Mouse (Mus musculus) hindbrain, postnatal 0 days (tissue): ENCODE results near the gene Umps. TPM values are rescaled to one million over a fixed set of nuclear protein-coding genes. Genes with fewer than 3 reads are reported as not detected.
A peak's percentile ranks its signal among the peaks of the same experiment; 100 is the strongest.

ENCODE experiments used
- ATAC-seq: fragments of 200-750 bp; cut with Nextera tagmentation; 2 replicates; pipeline ENCODE4 v1.8.0; 2017; ENCODE audit warnings: mild to moderate bottlenecking, moderate TSS enrichment, moderate library complexity
- DNase-seq: peaks from one replicate; pipeline ENCODE4 v3.0.0-alpha.2; 2015; ENCODE audit warnings: low spot score
- H3K27ac ChIP-seq: fragments of 300-500 bp; sonication (generic); 2 replicates; pipeline ENCODE4 v1.5.1; 2014; ENCODE audit warnings: mild to moderate bottlenecking
- H3K27me3 ChIP-seq: fragments of 300-500 bp; sonication (generic); 2 replicates; pipeline ENCODE4 v1.6.1; 2014; ENCODE audit warnings: low read length, mixed read lengths; ENCODE audit not compliant: insufficient read depth
- H3K36me3 ChIP-seq: fragments of 300-500 bp; sonication (generic); 2 replicates; pipeline ENCODE4 v1.6.1; 2014; ENCODE audit warnings: low read length, mixed read lengths; ENCODE audit not compliant: insufficient read depth
- H3K4me1 ChIP-seq: fragments of 300-500 bp; sonication (generic); 2 replicates; pipeline ENCODE4 v1.6.1; 2014; ENCODE audit warnings: antibody characterized with exemption, low read length, mixed read lengths; ENCODE audit not compliant: insufficient read depth
- H3K4me2 ChIP-seq: fragments of 300-500 bp; sonication (generic); 2 replicates; pipeline ENCODE4 v1.6.1; 2014; ENCODE audit warnings: low read depth, mild to moderate bottlenecking, low read length, moderate library complexity, mixed read lengths
- H3K4me3 ChIP-seq: fragments of 300-500 bp; sonication (generic); 2 replicates; pipeline ENCODE4 v1.5.1; 2014; ENCODE audit warnings: low read length
- H3K9ac ChIP-seq: fragments of 300-500 bp; sonication (generic); replicated peaks from 2 replicates; pipeline ENCODE4 v1.6.1; 2014; ENCODE audit warnings: mild to moderate bottlenecking, low read length, moderate library complexity, mixed read lengths
- H3K9me3 ChIP-seq: fragments of 300-500 bp; sonication (generic); 2 replicates; pipeline ENCODE4 v1.6.1; 2016; ENCODE audit warnings: low read length, mixed read lengths
- CTCF ChIP-seq: IDR thresholded peaks from 2 replicates; pipeline ENCODE4 v1.5.1; 2016; ENCODE audit warnings: antibody characterized with exemption, control low read depth, low read depth
- WGBS: fragments of 180-500 bp; shearing (Covaris S2); extraction: QIAGEN DNeasy Blood & Tissue Kit; methylation state at CpG from one replicate; pipeline ENCODE4 v1.1.7; 2014; 5-methylcytosine and 5-hydroxymethylcytosine counted together
- polyA plus RNA-seq: library from polyadenylated mRNA; unstranded; fragments of >200 nt; fragmentation: Nextera tagmentation; extraction: Ambion mirVana; gene quantifications from 2 replicates; pipeline ENCODE4 v1.2.1, GENCODE M21; 2015
- total RNA-seq: library from RNA; depleted of rRNA; stranded (reverse); fragments of >200 nt; gene quantifications from 2 replicates; pipeline ENCODE4 v1.2.3, GENCODE M21; 2014

The Umps gene
- total and polyA plus RNA-seq, 2 experiments from 2014 or later = 23.6 to 23.7 TPM

DNA sequence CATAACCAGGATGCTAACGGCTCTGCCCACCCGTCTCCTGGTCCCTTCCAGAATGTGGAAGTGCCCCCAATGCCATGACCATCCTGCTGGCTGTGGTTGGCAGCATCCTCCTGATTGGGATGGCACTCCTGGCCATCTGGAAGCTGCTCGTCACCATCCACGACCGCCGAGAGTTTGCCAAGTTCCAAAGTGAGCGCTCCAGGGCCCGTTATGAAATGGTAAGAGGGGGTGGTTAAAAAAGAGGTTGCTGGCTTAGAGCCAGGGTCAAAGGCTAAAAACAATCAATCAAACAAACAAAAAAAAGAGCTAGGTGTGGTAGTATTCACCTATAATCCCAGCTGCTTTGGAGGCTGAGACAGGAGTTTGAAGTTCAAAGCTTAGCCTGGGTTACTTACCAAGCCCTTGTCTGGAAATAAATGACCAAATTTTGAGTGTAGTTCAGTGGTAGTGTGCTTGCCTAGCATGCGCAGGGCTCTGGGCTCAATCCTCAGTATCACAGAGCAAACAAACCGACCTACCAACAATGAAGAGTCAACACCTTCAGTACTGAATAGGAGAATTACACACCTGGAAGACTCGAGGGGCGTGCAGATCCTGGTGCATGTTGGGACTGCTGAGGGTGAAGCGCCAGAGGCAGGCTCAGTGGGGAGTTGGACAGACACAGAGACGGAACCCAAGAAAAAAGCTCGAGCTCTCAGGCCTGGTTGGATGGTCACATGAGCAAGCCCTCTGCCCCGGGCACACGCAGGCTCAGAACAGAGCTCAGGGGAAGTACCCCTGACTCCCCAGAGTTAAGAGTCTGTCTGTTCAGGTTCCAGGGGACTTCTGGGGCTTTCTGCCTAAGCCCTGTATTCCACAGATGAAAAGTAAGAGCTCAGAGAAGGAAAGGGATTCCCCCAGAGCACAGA, 18.9 kb downstream of the Umps start:
- DNase-seq (no peak), ATAC-seq (no peak)
- Histone ChIP-seq H3K36me3 (no peaks in the 10 kb centered on the region), H3K4me3 (no peak overlapping the region), H3K27ac (no peak overlapping the region), H3K27me3 (no peaks in the 10 kb centered on the region), H3K4me2 (no peak overlapping the region), H3K9me3 (no peaks in the 10 kb centered on the region), H3K4me1 (0 out of 2 replicates have a peak, but pooled peaks cover 2% of the 10 kb centered on the region), H3K9ac (no peak overlapping the region)
- 74% methylated on average over 17 of the region's 17 CpGs for WGBS
- TF ChIP-seq CTCF = no peak

DNA sequence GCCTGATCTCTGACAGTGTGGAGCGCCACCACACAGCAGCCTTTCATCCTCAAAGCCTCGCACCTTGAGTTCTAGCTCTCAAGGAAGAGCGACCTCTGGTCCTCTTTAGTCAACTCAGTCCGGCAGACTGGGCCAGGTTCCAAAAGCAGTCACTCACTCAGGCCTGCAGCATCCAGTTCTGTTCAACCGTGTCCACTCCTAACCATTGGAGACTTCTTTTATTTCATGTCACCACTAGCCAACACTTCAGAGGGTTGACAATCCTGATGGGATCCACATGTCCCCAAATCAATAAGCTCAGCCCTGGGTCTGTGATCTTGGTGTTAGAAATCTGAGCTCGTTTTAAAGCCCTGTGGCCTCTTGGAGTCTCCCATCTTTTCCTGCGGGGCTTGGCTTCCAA, 20.8 kb downstream of the Umps start:
- 68% methylated on average over 7 of the region's 7 CpGs for WGBS
- Histone ChIP-seq H3K36me3 (no peaks in the 10 kb centered on the region), H3K27ac (no peak overlapping the region), H3K9ac (no peak overlapping the region), H3K4me2 (no peak overlapping the region), H3K9me3 (no peaks in the 10 kb centered on the region), H3K4me1 (peaks cover 18% of the 10 kb centered on the region), H3K27me3 (no peaks in the 10 kb centered on the region), H3K4me3 (no peak overlapping the region)
- ATAC-seq (no peak), DNase-seq (no peak)
- no peak for TF ChIP-seq CTCF

DNA sequence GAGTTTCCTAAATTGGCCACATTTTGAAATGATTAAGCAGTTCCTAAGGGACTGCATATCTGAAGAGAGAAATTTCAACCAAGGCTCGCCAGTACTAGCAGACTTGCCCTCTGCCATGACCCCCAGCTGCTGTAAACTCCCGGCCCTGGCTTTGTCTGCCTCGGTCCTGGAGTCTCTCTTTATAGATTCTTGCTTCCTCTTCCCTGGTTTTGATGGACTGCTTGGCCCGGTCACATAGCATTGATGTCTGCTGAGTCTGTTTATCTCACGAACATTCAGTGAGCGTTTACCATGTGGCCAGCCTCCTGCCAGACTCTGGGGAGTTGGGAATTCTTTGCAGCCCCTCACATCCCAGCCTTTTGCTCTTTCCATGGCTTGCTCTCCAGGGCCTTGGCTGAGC, 22.1 kb downstream of the Umps start:
- WGBS = 26% methylated on average over 6 of the region's 6 CpGs
- no peak for DNase-seq
- no peak overlapping the region for H3K4me2 ChIP-seq
- H3K36me3 ChIP-seq = no peaks in the 10 kb centered on the region
- peaks cover 29% of the 10 kb centered on the region for H3K4me1 ChIP-seq
- H3K9me3 ChIP-seq = no peaks in the 10 kb centered on the region
- ATAC-seq = no peak
- H3K9ac ChIP-seq = no peak overlapping the region
- H3K27me3 ChIP-seq = no peaks in the 10 kb centered on the region
- no peak overlapping the region for H3K27ac ChIP-seq
- TF ChIP-seq CTCF = no peak
- no peak overlapping the region for H3K4me3 ChIP-seq

DNA sequence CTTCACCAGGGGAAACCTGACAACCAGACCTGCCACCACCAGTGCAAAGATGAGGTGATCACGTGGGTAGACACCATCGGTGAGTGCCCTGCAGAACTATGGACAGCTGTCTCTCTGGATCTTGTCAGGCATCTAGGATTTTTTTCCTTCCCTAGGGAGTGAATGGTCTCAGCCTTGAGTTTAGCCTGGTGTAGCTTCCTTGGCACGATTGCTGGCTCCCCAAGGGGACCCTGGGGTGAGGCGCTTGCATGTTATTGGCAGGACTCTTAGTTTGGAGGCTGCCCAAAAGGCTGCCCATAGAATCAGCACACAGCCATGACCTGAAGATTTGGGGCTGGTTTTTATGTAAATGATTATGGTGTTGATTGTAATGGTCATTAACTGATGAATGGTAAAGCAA, 22.7 kb downstream of the Umps start:
- Histone ChIP-seq H3K4me2 (no peak overlapping the region), H3K4me1 (peaks cover 33% of the 10 kb centered on the region), H3K4me3 (no peak overlapping the region), H3K9ac (no peak overlapping the region), H3K27ac (no peak overlapping the region), H3K9me3 (no peaks in the 10 kb centered on the region), H3K36me3 (no peaks in the 10 kb centered on the region), H3K27me3 (no peaks in the 10 kb centered on the region)
- no peak for TF ChIP-seq CTCF
- WGBS = 43% methylated on average over 4 of the region's 4 CpGs
- DNase-seq (no peak), ATAC-seq (no peak)

DNA sequence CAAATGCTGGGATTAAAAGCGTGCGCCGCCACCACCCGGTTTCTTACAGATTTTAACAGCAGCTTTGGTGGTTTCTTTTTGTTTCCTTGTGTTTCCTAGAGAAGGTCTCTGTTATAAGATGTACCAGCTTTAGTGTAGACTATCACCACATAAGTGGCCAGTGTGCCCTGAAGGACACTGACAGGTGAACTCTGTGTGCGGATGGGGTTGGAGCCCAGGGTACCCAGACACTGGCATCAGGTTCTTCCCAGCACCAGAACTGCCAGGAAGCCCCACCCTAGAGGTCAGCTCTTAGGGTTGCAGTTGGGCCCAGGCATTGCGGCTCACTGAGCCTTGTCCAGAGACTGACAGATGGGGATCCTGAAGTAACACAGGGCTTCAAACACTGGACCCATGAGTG, 23.4 kb downstream of the Umps start:
- H3K4me2 ChIP-seq = no peak overlapping the region
- H3K9ac ChIP-seq = no peak overlapping the region
- peaks cover 40% of the 10 kb centered on the region for H3K4me1 ChIP-seq
- H3K9me3 ChIP-seq = no peaks in the 10 kb centered on the region
- H3K4me3 ChIP-seq = no peak overlapping the region
- WGBS = 95% methylated on average over 6 of the region's 6 CpGs
- H3K27ac ChIP-seq = no peak overlapping the region
- no peaks in the 10 kb centered on the region for H3K27me3 ChIP-seq
- H3K36me3 ChIP-seq = no peaks in the 10 kb centered on the region
- TF ChIP-seq CTCF = no peak
- no peak for ATAC-seq
- no peak for DNase-seq

DNA sequence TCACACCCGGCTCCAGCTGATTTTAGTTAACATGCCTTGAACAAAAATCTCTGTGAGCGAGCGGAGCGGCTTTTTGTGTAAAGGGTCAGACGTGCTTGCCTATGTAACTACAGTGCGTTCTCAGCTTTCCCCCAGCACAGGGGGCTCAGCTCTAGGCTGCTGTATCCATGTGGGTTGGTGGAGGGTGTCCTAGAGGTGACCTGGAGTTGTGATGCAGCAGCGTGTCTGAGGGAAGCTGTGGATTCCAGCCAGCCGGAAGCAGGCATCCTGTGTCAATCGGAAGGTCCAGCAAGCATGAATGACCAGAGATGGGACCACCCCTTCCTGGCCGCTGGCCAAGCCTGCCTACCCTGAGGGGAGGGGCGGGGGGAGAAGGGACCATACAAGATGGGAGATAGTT, 24.5 kb downstream of the Umps start:
- TF ChIP-seq CTCF = no peak
- Histone ChIP-seq H3K9me3 (no peaks in the 10 kb centered on the region), H3K4me1 (peaks cover 50% of the 10 kb centered on the region), H3K27ac (no peak overlapping the region), H3K4me3 (no peak overlapping the region), H3K4me2 (no peak overlapping the region), H3K36me3 (no peaks in the 10 kb centered on the region), H3K9ac (no peak overlapping the region), H3K27me3 (no peaks in the 10 kb centered on the region)
- DNase-seq (no peak), ATAC-seq (peak; percentile 6; the same call in 1 of the 2 replicates)
- 56% methylated on average over 11 of the region's 11 CpGs for WGBS

DNA sequence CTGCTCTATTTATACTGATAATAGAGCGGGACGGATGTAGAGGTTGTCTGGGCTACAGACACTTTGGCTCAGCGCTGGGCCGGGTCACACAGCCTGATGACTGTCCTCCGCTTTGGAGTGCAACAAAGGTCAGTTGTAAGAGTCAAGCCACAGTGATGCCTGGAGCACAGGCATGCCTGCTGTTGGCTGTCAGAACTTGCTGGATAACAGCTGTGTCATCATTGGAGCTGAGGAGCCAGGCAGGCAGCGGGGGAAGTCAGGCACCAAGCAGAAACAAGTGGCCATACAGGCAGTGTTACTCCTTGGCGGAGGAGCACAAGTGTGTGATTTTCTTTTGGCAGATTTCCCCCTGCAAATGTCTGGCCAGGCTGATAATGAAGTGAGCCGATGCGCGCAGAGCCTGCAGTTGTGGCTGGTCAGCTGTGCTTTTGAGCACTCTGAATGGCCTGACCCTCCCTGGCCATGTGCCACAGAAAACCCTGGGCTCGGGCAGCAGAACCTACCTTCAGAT, 25.5 kb downstream of the Umps start:
- peak overlapping the region; percentile 45 for H3K27ac ChIP-seq
- H3K9me3 ChIP-seq = no peaks in the 10 kb centered on the region
- H3K4me3 ChIP-seq = no peak overlapping the region
- ATAC-seq (peak; percentile 78), DNase-seq (peak; percentile 81)
- peaks cover 50% of the 10 kb centered on the region for H3K4me1 ChIP-seq
- H3K9ac ChIP-seq = no peak overlapping the region
- H3K4me2 ChIP-seq = no peak overlapping the region
- no peak for TF ChIP-seq CTCF
- no peaks in the 10 kb centered on the region for H3K27me3 ChIP-seq
- H3K36me3 ChIP-seq = no peaks in the 10 kb centered on the region
- WGBS = 21% methylated on average over 11 of the region's 11 CpGs
